Mouse (Mus musculus) lung, postnatal 0 days (tissue): Measurements from ENCODE around the gene Erc2.

ENCODE experiments used
- CTCF ChIP-seq: IDR thresholded peaks from 2 replicates; pipeline ENCODE4 v1.5.1; 2016; ENCODE audit warnings: antibody characterized with exemption, mild to moderate bottlenecking
- EP300 ChIP-seq: IDR thresholded peaks from 2 replicates; pipeline ENCODE4 v1.6.1; 2016; ENCODE audit warnings: antibody characterized with exemption, mild to moderate bottlenecking, control low read depth

DNA sequence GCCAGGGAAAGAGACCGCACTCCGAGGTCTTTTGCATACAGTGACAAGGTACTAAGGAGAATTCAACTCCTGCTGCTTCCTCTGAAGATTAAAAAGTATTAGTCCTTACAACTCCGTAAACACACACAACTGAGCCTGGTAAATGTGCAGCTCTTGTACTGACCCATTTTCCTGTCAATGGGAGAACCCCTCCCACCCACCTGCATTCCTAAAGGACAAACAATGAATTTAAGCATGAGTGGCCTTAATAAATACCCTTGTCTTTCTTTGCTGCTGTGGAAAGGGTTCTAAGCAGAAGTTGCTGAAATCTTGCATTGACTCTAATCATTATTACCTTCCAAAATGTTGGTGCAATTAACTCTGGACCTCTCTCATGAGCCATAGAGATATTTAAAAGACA lies 854.5 kb downstream of the Erc2 start:
- TF ChIP-seq CTCF (no peak), EP300 (no peak)
